Comparison of ENCODE assay signal across 9 mouse cellular contexts in genomic region chr7:6937040-6937439, GRCm38 (mm10). TPM values are rescaled to one million over a fixed set of nuclear protein-coding genes. Genes with fewer than 3 reads are reported as not detected.
DNase-seq lines count a peak whose midpoint lies in the region; ATAC-seq and TF ChIP-seq lines count a peak whose summit lies in the region.
"Had no signal": no experiment of that assay in that cellular context is flagged by ENCODE, and none has a peak within 500 bp of the region (broad histone marks: within the 10 kb centered on the region; RNA-seq: fewer than 3 reads in every experiment).

No protein-coding gene starts in this region.

- H3K36me3 ChIP-seq in E14TG2a.4 (ENCODE audit: insufficient read depth, low read length), result no peaks in the 10 kb centered on the region
- H3K36me3 ChIP-seq in embryonic facial prominence, embryonic 13.5 days, result no peaks in the 10 kb centered on the region
- no peaks in the 10 kb centered on the region for H3K36me3 ChIP-seq in liver, postnatal 0 days (replicated peaks; ENCODE audit: insufficient read depth, low read length)
- no peaks in the 10 kb centered on the region for H3K36me3 ChIP-seq in neural tube, embryonic 14.5 days (ENCODE audit: control insufficient read depth, insufficient read depth, low read length)
- no peaks in the 10 kb centered on the region for H3K36me3 ChIP-seq in thymus, adult 2 months (ENCODE audit: control insufficient read depth, insufficient read depth, low read length)
- H3K36me3 ChIP-seq: heart, embryonic 13.5 days had no signal

- H3K9ac ChIP-seq in embryonic facial prominence, embryonic 13.5 days, result no peak overlapping the region
- no peak overlapping the region for H3K9ac ChIP-seq in liver, postnatal 0 days (replicated peaks)
- no peak overlapping the region for H3K9ac ChIP-seq in neural tube, embryonic 14.5 days (replicated peaks; ENCODE audit: low read depth, low read length)
- H3K9ac ChIP-seq: heart, embryonic 13.5 days had no signal

- no peak for TF ChIP-seq EP300 in liver, postnatal 0 days (IDR thresholded peaks at IDR 0.05; ENCODE audit: low read depth)

- no peaks in the 10 kb centered on the region for H3K27me3 ChIP-seq in E14TG2a.4 (ENCODE audit: insufficient read depth, low read length)
- no peaks in the 10 kb centered on the region for H3K27me3 ChIP-seq in embryonic facial prominence, embryonic 13.5 days
- H3K27me3 ChIP-seq in liver, postnatal 0 days (ENCODE audit: insufficient read depth, low read length), result no peaks in the 10 kb centered on the region
- no peaks in the 10 kb centered on the region for H3K27me3 ChIP-seq in neural tube, embryonic 14.5 days (ENCODE audit: control insufficient read depth, insufficient read depth, low read length)
- no peaks in the 10 kb centered on the region for H3K27me3 ChIP-seq in thymus, adult 2 months (ENCODE audit: control insufficient read depth, insufficient read depth, low read length)
- H3K27me3 ChIP-seq: heart, embryonic 13.5 days had no signal

- H3K9me3 ChIP-seq in E14TG2a.4 (ENCODE audit: low read length), result no peaks in the 10 kb centered on the region
- H3K9me3 ChIP-seq in embryonic facial prominence, embryonic 13.5 days, result no peaks in the 10 kb centered on the region
- no peaks in the 10 kb centered on the region for H3K9me3 ChIP-seq in liver, postnatal 0 days (ENCODE audit: low read length)
- H3K9me3 ChIP-seq in neural tube, embryonic 14.5 days (ENCODE audit: control insufficient read depth, low read length), result no peaks in the 10 kb centered on the region
- H3K9me3 ChIP-seq: heart, embryonic 13.5 days had no signal

- WGBS in bone marrow, adult 2 months, result 31% methylated on average over 11 of the region's 11 CpGs
- 26% methylated on average over 11 of the region's 11 CpGs for whole genome bisulfite sequencing in embryonic facial prominence, embryonic 13.5 days
- WGBS in liver, postnatal 0 days (ENCODE audit: insufficient replicate concordance), result 48% methylated on average over 11 of the region's 11 CpGs
- WGBS in neural tube, embryonic 14.5 days, result 44% methylated on average over 11 of the region's 11 CpGs
- WGBS in thymus, adult 2 months, result 33% methylated on average over 11 of the region's 11 CpGs

- intact Hi-C loops in heart, postnatal 10 days (cut with DNase I), result loop anchor here (2.0 to 5.0 kb wide), 4 partner anchors 278 to 578 kb away; no protein-coding TSS in a partner anchor

- H3K27ac ChIP-seq in bone marrow, adult 2 months (ENCODE audit: control insufficient read depth, insufficient read depth, low read depth, low read length, poor library complexity), result no peak overlapping the region
- no peak overlapping the region for H3K27ac ChIP-seq in embryonic facial prominence, embryonic 13.5 days
- no peak overlapping the region for H3K27ac ChIP-seq in liver, postnatal 0 days (ENCODE audit: low read depth)
- no peak overlapping the region for H3K27ac ChIP-seq in neural tube, embryonic 14.5 days (ENCODE audit: low read depth, low read length)
- no peak overlapping the region for H3K27ac ChIP-seq in thymus, adult 2 months (ENCODE audit: control insufficient read depth, insufficient read depth, low read length)
- H3K27ac ChIP-seq: heart, embryonic 13.5 days had no signal

- peak; percentile 18; the same call in 1 of the 2 replicates for ATAC-seq in embryonic facial prominence, embryonic 13.5 days (ENCODE audit: insufficient number of reproducible peaks, insufficient read depth, low FRiP score, low TSS enrichment, low read depth)
- ATAC-seq in liver, postnatal 0 days, result peak; percentile 38
- ATAC-seq in neural tube, embryonic 14.5 days (ENCODE audit: low read depth), result peak; percentile 79

- no peak overlapping the region for H3K4me3 ChIP-seq in E14TG2a.4 (replicated peaks; ENCODE audit: low read length)
- H3K4me3 ChIP-seq in bone marrow, adult 2 months (replicated peaks; ENCODE audit: control insufficient read depth, low read depth, low read length), result no peak overlapping the region
- no peak overlapping the region for H3K4me3 ChIP-seq in embryonic facial prominence, embryonic 13.5 days
- H3K4me3 ChIP-seq in liver, postnatal 0 days (ENCODE audit: low read depth, low read length), result no peak overlapping the region
- no peak overlapping the region for H3K4me3 ChIP-seq in neural tube, embryonic 14.5 days (ENCODE audit: low read depth, low read length)
- no peak overlapping the region for H3K4me3 ChIP-seq in thymus, adult 2 months (ENCODE audit: control insufficient read depth, insufficient read depth, low read length)
- H3K4me3 ChIP-seq: heart, embryonic 13.5 days had no signal

- no peak for TF ChIP-seq POLR2A in bone marrow, adult 2 months (IDR thresholded peaks at IDR 0.05; ENCODE audit: borderline replicate concordance, control insufficient read depth, low read depth, low read length)
- TF ChIP-seq POLR2A in thymus, adult 2 months (IDR thresholded peaks at IDR 0.05; ENCODE audit: control insufficient read depth, extremely low read depth, insufficient read depth, low read length, poor library complexity), result no peak

- no peak overlapping the region for H3K4me2 ChIP-seq in embryonic facial prominence, embryonic 13.5 days
- no peak overlapping the region for H3K4me2 ChIP-seq in liver, postnatal 0 days (ENCODE audit: low read depth, low read length)
- no peak overlapping the region for H3K4me2 ChIP-seq in neural tube, embryonic 14.5 days (ENCODE audit: low read depth, low read length)
- H3K4me2 ChIP-seq: heart, embryonic 13.5 days had no signal

- DNase-seq in heart, postnatal 10 days, result peak; percentile 73 to 85
- peak; percentile 70 to 73 for DNase-seq in kidney, postnatal 25 days
- peak; percentile 76 for DNase-seq in liver, postnatal 0 days
- DNase-seq in thymus, adult 2 months, result peak; percentile 39

- H3K4me1 ChIP-seq in E14TG2a.4 (replicated peaks; ENCODE audit: low read depth, low read length), result no peaks in the 10 kb centered on the region
- H3K4me1 ChIP-seq in bone marrow, adult 2 months (ENCODE audit: control insufficient read depth, insufficient read depth, low read length), result no peaks in the 10 kb centered on the region
- H3K4me1 ChIP-seq in embryonic facial prominence, embryonic 13.5 days, result no peaks in the 10 kb centered on the region
- H3K4me1 ChIP-seq in liver, postnatal 0 days (ENCODE audit: insufficient read depth), result no peaks in the 10 kb centered on the region
- no peaks in the 10 kb centered on the region for H3K4me1 ChIP-seq in neural tube, embryonic 14.5 days (ENCODE audit: control insufficient read depth, insufficient read depth, low read length)
- H3K4me1 ChIP-seq in thymus, adult 2 months (replicated peaks; ENCODE audit: control insufficient read depth, insufficient read depth, low read length), result no peaks in the 10 kb centered on the region
- H3K4me1 ChIP-seq: heart, embryonic 13.5 days had no signal

- peak; percentile 78 for TF ChIP-seq CTCF in E14TG2a.4 (conservative IDR thresholded peaks at IDR 0.05; ENCODE audit: low read length)
- TF ChIP-seq CTCF in bone marrow, adult 2 months (IDR thresholded peaks at IDR 0.05; ENCODE audit: control insufficient read depth, insufficient read depth, low read length), result peak; percentile 55
- TF ChIP-seq CTCF in liver, postnatal 0 days (IDR thresholded peaks at IDR 0.05; ENCODE audit: low read depth), result peak; percentile 83
- TF ChIP-seq CTCF in thymus, adult 2 months (IDR thresholded peaks at IDR 0.05; ENCODE audit: borderline replicate concordance, control insufficient read depth, extremely low read depth, insufficient read depth, low read length, poor library complexity), result no peak

RNA-seq across cellular contexts. Expression of gene Aurkc, which starts 58.1 kb away (rescaled TPM):
- not detected in 2 replicates for polyA plus RNA-seq in bone marrow, adult 2 months (2011; ENCODE audit: insufficient read depth, insufficient read length, low replicate concordance, missing spikeins)
- not detected in 2 replicates for polyA plus RNA-seq in embryonic facial prominence, embryonic 13.5 days (2015; fragmentation: Nextera tagmentation; extraction: Ambion mirVana)
- not detected for total RNA-seq in heart, postnatal 10 days (2021)
- not detected in 2 replicates for polyA plus RNA-seq in liver, postnatal 0 days (2015; fragmentation: Nextera tagmentation; extraction: Ambion mirVana)
- polyA plus RNA-seq in neural tube, embryonic 14.5 days (2014; fragmentation: Nextera tagmentation; extraction: Ambion mirVana), result not detected in 2 replicates
- 0.18 TPM in 1 of 2 replicates, not detected in the other for polyA plus RNA-seq in thymus, adult 2 months (2012; rRNA removed)
- polyA plus RNA-seq: heart, embryonic 13.5 days had no signal

Comparison
In these comparisons a context has a peak if more than half of its experiments do, and no peak if none do; other contexts are left out.
1. ATAC-seq: peak in every context shown above with its lines; median percentile 79 in neural tube, embryonic 14.5 days; 38 in liver, postnatal 0 days; 18 in embryonic facial prominence, embryonic 13.5 days.